Mouse (Mus musculus) right cerebral cortex, postnatal 10 days (tissue): Measurements from ENCODE around the gene Foxl1.

Experiments used
- DNase-seq, 2 experiments: peaks; one replicate each; pipeline ENCODE4 v3.0.0; 2021; ENCODE audit warnings: low spot score in 2 of 2

Foxl1 gene

DNA sequence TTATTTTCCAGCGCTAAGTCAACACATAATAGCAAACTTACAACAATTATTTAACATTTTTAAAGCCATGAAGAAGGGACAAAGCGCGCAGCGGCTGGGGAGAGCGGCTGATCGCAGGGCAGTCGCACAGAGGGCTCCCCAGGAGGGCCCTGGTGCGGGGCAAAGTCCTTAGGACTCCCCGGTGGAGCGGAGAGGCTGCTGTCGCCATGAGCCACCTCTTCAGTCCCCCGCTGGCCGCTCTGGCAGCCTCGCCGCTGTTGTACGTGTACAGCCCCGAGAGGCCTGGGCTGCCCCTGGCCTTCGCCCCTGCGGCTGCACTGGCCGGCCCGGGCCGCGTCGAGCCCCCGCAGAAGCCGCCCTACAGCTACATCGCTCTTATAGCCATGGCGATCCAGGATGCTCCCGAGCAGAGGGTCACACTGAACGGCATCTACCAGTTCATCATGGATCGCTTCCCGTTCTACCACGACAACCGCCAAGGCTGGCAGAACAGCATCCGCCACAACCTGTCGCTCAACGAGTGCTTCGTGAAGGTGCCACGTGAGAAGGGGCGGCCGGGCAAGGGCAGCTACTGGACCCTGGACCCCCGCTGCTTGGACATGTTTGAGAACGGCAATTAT lies at the start of gene Foxl1:
Foxl1 (plus strand) TSS at position 185 of the 620 bp plus-strand sequence.
- no peak for DNase-seq

DNA sequence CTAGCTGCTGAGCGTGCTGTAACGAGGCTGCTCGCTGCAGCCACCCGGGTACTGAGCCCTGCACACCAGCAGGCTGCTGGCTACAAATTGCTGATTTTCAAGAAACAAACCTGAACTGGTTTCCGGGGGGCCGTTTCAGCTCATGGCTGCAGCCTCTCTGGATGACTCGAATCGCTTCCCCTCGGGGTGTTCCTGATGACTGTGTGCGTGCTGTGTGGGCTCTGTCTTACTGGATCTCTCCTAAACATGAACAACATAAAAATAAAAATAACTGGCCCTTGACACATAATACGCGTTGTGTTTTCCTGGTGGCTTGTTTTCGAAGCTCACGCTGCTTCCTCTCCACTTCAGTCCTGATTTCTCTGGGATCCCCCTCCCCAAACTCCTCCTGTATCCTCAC lies 49.0 kb upstream of the Foxl1 start:
- DNase-seq, result no peak

DNA sequence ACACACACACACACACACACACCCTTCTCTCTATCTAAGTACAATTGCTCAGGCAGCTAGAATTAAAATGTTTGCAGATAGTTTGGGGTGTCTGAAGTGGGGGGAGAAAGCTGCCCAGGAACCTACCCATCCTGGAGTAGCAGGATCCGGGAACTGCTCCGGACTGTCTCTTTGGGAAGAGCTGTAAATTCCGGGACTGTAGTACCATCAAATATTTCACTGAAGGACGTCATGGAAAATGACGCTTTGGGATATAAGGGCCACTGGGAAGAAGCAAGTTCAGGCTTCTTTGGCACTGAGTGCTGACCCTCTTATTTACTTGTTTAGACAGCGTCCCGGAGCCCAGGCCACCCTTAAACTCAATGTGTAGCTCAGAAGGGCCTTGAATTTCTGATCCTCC lies 48.5 kb upstream of the Foxl1 start:
- DNase-seq, result no peak

DNA sequence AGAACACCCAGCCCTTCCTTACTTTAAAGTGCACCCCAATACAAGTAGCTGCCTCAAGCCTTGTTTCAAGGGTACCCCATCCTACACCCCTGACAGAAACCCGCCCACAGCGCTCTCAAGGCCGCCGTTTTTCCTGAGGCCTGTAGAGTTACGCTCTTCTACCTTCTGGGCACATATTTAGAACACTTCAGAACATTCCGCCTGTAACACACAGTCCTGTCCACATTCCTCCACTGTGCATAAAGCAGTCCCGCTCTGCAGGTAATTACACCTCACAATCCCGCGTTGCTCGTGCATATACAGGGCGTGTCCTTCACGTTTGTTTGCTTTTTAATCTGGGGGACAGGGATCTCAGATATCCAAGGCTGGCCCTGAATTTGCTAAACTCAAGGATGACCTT lies 47.8 kb upstream of the Foxl1 start:
- DNase-seq, result no peak

DNA sequence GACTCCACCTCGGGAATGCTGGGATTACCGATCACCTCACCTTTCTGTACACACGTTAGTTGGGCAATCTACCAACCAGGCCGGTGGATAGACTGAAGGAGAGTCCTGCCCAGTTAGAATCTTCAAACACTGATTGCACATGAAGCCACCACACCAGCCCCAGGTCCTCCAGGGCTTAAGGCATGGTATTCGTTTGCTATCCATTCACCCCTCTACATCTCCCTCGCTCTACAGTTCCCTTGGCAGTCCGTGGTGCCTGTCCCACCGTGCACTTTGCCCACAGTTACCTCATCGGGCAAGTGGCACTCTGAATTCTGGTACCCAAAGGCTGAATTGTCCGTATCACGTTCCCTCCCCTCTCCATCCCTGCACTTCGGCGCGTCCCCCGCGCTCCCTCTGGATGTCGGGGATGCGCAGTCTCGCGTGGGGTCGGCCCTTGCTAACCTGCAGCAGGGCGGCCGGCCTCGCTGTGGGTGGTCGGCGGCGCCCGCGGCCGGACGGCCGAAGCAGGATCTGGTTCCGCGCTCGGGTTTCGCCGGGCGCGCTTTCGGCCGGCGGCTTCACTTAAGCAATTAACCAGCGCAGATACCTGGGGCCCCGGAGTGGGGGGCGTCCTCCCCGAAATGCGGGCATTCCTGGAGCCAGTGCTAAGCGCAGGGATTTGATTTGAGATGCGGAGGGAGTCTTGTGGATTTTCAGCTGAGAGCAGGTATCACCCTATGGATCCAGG lies 47.2 kb upstream of the Foxl1 start:
- DNase-seq, result no peak

DNA sequence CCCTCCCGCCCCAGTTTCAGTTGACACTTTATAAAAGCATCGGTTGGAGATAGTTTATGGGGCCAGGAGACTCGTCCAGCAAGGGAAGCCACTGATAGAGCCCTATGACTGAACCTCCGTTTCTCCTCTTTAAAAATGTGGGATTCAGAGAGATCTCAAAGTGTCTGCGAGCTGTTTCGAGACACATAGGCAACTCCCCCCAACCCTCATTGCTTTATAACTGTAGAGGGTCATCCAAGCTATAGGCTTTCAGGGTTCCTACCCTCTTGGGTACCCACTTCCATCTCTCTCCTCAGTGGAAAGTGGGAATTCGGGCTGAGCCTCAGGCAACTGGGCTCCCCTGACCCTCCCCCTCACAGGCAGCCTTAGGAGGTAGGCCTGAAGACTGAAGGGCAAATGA lies 46.3 kb upstream of the Foxl1 start:
- no peak for DNase-seq

DNA sequence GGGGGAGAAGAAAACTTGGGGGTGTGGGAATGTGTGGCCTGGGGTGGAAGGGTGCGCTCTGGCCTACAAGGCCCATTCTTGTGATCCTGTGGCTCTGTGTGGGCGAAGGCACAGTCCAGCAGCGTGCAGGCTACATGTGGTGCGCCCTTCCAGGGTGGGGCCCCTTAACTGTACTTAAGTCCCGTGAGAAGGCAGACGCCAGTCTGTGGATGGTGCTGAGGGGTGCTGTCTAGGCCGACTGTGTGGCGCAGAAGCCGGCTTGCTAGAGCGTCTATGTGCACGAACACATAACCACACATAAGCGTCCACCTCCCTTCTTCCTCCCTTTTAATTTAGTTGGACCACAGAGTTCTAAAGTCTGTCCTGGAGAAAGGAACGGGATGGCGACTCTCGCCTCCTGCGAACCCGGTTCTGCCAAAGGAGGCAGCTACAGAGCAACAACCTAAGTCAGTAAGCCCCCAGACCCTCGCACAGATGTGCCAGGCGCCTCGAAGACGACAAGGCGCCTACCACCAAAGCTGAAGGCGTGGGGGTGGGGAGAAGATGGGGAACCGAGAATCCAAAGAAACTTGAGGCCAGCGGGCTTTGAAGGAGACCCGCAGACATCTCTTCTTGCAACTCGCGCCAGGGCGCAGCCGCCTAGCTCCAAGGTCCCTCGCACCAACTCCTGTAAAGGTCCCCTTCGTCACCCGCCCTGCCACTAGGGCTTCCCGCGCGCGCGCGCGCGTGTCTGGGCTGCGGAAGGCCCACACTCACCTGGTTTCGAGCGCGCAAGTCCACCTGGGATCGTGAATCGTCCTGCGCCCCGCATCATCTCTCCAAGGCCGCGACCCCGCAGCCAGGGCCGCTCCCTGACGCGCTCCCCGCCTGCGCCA lies 45.3 kb upstream of the Foxl1 start:
- DNase-seq, result no peak

DNA sequence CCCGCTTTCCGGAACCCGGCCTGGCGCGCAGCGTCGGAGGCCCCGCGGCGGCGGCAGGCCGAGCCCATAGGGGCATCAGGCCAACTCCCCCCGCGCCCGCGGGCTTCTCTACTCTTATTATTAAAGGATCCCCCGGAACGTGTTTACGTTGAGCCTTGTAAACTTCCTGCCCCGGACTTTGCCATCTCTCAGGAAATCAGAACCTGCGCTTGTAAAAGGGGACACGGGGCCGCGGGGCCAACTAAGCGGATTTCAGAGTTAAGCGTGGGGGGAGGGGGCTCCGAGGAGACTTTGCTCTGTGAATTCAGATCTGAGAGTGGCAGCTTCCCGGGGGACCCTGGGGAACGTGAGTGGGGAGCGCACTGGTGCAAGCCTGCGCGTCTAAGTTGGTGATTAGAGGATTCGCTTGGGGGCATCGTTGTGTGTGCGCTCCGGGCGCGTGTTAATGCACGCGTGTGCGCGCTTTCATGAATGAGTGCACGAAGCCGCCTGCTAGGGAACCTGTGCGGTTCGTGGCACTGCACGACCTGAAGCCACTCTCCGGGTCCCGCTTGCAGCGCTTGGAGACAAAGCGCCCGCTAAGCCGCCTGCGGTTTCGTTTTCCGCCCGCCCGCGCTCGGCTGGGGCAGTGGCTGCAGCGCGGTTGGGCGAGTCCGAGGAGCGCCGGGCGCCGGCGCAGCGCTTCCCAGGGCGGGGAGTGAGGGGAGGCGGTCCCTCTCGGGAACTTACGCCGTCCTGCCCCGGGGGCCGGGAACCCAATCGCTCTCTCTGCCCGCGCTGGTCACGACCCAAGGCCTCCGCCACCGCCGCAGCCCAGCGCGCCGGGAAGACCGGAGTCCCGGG lies 44.4 kb upstream of the Foxl1 start:
- DNase-seq, result no peak

DNA sequence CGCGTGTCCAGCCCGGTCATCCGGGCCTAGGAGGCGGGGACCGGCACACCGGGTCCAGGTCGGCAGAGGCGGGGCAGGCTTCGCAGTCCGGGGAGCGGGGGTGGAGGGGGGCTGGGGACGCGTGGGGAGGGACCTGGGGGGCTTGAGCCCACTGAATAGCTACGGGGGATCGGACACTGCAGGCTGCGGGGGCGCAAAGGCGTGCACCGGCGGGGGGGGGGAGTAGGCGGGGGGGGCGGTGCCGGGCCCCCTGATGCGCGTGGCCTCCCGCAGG lies 43.9 kb upstream of the Foxl1 start:
- no peak for DNase-seq

DNA sequence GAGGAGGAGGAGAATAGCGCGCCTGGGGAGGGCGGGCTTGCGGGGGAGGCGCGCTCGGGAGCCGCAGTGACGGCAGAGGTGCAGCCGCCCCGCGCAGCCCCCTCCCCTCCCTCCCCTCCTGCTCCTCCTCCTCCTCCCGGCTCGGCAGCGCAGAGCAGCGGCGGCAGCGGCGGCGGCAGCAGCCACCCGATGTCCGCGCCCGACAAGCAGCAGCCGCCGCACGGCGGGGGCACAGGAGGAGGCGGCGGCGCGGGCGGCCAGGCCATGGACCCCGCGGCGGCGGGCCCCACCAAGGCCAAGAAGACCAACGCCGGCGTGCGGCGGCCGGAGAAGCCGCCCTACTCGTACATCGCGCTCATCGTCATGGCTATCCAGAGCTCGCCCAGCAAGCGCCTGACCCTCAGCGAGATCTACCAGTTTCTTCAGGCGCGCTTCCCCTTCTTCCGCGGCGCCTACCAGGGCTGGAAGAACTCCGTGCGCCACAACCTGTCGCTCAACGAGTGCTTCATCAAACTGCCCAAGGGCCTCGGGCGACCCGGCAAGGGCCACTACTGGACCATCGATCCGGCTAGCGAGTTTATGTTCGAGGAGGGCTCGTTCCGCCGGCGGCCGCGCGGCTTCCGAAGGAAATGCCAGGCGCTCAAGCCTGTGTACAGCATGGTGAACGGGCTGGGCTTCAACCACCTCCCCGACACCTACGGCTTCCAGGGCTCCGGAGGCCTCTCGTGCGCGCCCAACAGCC lies 43.4 kb upstream of the Foxl1 start, which contains the start of gene Foxf1:
Foxf1 (plus strand) TSS at position 177 of the 742 bp plus-strand sequence.
- DNase-seq, result no peak

DNA sequence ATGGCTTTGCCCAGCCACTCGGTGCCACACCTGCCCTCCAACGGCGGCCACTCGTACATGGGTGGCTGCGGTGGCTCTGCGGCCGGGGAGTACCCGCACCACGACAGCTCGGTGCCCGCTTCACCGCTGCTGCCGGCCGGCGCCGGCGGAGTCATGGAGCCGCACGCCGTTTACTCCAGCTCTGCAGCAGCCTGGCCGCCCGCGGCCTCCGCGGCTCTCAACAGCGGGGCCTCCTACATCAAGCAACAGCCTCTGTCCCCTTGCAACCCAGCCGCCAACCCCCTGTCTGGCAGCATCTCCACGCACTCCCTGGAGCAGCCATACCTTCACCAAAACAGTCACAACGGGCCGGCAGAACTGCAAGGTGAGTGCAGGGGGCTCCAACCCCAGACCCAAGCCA lies 42.7 kb upstream of the Foxl1 start:
- no peak for DNase-seq

DNA sequence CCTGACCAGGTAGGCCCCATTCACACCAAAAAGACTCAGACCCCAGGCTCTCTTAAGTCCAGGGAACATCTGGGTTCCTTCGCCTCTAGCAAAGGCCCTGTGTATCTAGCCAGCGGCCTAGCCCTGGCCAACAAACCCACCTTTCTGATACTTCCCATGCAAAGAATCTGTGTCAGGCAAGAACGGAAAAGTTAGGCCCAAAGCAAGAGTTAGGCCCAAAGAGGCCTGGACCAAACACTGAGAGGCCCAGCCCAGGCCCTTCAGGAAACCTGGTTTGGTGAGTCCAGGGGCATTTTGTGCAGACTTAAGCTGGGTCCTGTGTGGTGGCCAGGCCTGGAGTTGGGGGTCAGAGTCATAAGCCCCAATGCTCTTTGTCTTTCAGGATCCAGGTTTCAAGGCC lies 42.2 kb upstream of the Foxl1 start:
- no peak for DNase-seq

DNA sequence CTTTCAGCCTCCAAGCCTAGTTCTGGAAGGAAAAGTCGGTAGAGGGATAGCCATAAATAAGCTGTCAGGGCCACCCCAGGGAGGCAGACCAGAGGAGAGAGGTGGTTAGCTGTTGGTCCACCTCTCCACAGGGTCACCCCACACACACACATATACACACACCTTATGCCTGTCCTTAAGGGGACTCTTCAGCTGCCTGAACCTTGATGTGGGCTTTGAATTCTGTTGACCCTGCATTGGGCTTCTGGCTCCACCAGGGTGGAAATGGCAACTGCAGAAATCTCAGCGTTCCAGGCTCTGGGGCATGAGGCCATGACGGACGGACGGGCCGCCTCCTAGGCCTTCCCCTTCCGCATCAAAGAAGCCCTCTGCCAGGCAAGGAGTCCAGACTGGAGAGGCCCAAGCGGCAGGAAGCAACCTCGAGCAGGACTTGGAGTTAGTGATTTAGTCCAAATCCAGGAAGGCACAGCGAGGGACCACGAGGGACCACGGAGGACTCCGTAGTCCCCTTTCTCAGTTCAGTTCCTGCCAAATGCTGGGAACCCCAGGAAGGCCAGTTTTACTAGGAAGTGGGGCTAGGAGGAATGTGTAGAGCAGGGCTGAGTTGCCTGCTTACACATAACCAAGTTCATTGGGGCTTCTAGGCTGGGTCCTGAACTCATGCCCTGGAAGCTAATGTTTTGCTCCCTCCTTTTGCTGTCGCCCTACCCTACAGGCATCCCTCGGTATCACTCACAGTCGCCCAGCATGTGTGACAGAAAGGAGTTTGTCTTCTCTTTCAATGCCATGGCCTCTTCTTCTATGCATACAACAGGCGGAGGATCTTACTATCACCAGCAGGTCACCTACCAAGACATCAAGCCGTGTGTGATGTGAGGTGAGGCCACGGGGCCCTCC lies 41.5 kb upstream of the Foxl1 start:
- DNase-seq, result no peak

DNA sequence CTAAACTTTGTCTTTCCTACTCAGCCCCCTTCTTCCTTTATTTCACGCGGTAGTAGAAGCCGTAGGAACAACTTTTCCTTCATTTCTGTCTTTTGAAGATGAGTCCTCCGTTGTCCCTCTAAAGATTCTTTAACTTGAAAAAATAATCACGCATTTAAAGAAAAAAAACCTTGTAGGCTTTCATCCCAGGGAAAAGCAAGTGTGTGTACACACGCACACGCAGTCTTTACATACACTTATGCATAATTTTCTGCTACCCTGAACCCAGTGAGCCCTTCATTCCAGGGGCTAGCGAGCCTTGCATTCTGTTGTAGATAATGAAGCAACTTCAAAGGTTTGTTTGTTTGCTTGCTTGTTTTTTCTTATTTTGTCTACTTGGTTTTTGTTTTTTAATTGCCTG lies 39.5 kb upstream of the Foxl1 start:
- no peak for DNase-seq

DNA sequence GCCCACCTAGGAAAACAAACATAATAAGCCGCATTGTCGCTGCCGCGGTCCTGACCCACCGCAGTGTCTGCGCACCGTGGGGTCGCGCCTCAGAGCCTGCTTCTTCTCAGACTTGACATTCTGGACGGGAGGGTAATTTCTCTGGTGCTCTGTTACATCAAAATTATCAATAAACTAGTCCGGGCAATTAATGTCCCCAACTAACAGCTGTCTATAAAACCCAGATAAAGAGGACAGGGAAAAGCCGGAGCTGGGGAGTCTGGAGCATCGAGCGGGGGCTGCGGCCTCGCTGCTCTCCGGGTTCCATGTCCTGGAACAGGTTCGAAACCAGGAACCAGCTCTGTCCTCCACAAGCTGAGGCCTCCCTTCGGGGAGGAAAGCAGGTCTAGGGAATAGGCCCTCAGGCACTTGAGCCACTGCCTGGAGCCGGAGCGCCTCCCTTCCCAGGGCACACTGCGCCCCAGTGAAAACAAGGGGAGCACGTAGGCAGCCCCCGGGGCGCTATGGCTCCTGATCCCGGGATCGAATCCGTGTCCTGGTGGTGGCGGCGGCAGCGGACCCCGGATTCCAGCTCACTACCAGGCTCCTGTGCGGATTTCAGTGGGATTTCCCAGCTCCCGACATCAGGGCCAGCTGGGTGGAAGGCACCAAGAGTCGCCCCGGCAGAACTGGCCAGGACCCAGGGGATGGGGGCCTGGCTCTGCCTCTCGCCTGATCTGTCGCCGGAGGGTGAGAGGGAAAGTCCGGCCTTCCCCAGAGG lies 38.7 kb upstream of the Foxl1 start:
- no peak for DNase-seq

DNA sequence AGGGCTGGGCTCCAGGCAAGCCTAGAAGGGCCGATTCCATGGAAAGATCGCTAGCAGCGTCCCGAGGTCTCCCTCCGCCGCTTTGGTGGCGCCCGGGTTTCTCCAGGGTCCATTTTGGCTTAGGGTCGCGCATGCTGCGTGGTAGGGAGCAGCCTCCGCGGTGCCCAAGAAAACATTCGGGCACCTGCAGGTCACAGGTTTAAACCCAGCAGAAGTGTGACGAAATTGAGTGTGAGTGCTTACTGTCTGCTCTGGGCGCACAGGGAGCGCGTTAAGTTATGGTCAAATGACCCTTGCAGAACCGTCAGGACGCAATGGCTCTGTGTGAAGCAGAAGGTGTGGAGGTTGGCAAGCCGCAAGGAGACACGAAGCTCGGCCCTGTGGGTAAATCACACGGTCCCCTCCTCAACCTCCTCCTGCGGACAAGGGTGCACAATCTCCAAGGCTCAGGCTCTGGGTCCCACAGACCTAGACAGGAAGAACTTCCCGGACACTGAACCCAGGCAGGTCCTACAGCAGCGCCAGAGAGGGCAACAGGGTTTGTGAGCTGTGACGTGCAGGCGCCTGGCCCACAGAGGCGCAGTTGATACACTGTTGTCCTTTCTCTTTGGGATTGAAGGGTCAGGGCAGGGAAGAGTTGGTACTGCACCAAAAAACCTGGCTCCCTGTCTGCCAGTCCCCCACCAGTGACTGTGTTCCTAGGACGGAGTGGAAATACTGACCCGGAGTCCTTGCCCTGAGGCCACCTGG lies 37.9 kb upstream of the Foxl1 start:
- DNase-seq, result no peak

DNA sequence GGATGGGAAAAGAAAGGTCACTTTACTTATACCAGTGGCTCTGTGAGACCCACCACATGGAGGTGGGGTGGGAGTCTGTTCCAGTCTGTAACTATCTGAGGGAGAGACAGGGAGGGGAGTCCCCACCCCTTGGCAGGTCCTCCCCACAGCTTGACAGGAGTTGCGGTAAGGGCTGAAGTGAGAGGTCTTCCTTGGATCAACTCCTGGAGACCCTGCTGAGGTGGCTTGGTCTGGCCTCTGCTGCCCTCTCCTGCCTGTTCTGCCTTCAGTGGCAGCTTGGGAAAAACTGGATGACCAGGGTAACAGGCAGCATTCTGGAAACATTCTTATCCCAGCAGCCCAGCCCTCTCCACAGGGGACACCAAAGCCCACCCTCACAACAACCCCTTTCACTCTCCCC lies 37.0 kb upstream of the Foxl1 start:
- no peak for DNase-seq

DNA sequence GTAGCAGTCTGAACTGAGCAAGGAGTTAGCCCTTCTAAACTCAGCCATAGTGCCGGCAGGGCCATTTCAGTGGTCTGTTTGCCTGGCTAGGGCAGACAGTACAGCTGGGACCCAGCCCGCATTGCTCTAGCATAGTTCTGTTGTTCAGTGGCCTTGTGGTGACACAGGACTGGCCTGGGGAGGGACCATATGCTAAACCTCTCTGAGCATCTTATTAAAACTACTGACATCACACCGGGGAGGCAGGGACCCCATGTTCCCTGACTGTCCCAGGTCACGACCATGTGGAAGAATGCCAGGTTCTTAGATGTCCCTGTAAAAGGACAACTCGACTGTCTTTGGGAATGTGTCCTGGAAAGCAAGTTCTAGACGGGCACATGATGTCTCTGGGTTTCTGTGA lies 35.6 kb upstream of the Foxl1 start:
- no peak for DNase-seq

DNA sequence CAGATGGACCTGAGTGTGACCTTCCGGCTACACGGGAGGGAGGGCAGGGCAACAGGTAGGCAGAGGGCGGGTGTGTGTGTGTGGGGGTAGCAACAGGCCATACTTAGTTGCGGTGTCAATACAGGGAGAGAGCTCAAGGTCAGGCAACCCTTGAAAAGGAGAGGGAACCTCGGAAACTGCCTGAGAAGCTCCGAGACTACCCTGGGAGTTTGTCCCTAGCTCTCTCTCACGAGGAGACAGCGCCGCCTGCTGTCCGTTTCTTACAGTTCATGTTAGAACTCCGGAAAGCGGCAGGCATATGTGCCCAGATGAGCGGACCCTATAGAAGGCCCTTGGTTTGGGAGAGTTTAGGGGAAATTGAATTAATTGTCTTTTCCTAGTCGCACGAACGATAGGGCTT lies 35.1 kb upstream of the Foxl1 start:
- peak; percentile 76 to 90 for DNase-seq
